Comparison of ENCODE assay signal across 8 mouse cellular contexts in the genomic region with DNA sequence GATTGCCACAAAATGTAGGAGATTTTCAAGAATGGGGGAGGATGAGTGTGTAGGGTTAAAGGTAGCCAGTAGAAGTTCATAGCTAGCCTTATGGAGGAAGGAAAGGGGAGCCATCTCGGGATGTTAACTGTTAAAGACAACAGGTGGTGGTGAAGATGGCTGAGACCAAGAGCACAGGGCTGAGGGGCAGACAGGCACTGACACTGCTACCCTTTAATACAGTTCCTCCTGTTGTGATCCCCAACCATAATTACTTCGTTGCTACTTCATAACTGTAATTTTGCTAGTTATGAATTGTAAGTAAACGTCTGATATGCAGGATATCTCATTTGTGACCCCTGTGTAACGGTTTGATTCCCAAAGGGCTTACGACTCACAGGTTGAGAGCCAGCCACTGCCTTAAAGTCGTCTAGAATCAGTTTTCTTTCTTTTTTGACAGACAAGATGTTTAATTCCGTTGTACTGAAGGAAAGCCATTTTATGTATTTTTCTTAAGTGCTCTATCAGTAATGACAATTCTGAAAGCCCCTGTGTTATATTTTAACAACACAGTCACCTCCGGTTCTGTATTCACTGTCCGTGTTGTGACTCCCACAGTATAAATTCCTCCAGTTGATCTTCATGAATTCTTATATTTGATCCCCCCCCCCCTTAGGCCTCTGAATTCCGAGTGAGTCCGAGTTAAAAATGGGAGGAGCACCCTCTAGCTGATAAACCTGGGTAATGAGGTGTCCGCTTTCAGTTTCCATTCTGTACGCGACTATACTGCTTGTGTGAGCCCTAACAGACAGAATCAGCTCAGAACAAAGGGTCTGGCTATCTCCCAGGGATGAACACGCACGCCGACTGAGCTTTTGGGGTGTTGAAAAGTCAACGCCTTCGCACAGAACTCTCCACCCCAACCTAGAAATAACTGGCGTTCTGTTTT. TPM values are rescaled to one million over a fixed set of nuclear protein-coding genes. Genes with fewer than 3 reads are reported as not detected.
DNase-seq lines count a peak whose midpoint lies in the region; ATAC-seq and TF ChIP-seq lines count a peak whose summit lies in the region.

No protein-coding gene starts in this region.

- H3K9ac ChIP-seq in heart, embryonic 16.5 days (ENCODE audit: low read length) = peak overlapping the region; percentile 87
- H3K9ac ChIP-seq in ES-E14 (ENCODE audit: insufficient read depth, low read depth, low read length, poor library complexity, severe bottlenecking) = peak overlapping the region; percentile 80
- peak overlapping the region; percentile 94 for H3K9ac ChIP-seq in liver, embryonic 12.5 days

- peaks cover 23% of the 10 kb centered on the region for H3K36me3 ChIP-seq in heart, embryonic 16.5 days (ENCODE audit: control insufficient read depth, insufficient read depth)
- H3K36me3 ChIP-seq in ES-E14 (ENCODE audit: control insufficient read depth, insufficient read depth, low read length, poor library complexity, severe bottlenecking) = peaks cover 23% of the 10 kb centered on the region
- peaks cover 38% of the 10 kb centered on the region for H3K36me3 ChIP-seq in forebrain, embryonic 10.5 days (replicated peaks)
- H3K36me3 ChIP-seq in liver, embryonic 12.5 days = peaks cover 32% of the 10 kb centered on the region
- H3K36me3 ChIP-seq in small intestine, adult 2 months (ENCODE audit: control insufficient read depth, insufficient read depth, low read length) = peaks cover 25% of the 10 kb centered on the region

- in situ Hi-C loops in ES-E14 (cut with MboI; ENCODE audit: low sequenced_read_pairs in 2 of 2, unreplicated experiment in 2 of 2) = no loop called here

- WGBS in heart, embryonic 16.5 days = 11% methylated on average over 20 of the region's 20 CpGs
- 23% methylated on average over 20 of the region's 20 CpGs for WGBS in forebrain, embryonic 10.5 days
- WGBS in liver, embryonic 12.5 days (ENCODE audit: insufficient replicate concordance) = 12% methylated on average over 20 of the region's 20 CpGs
- 8% methylated on average over 20 of the region's 20 CpGs for WGBS in small intestine, adult 2 months

- no peaks in the 10 kb centered on the region for H3K9me3 ChIP-seq in heart, embryonic 16.5 days (replicated peaks; ENCODE audit: control insufficient read depth, low read length)
- H3K9me3 ChIP-seq in ES-E14 (ENCODE audit: control insufficient read depth, insufficient read depth, low read depth, low read length) = no peaks in the 10 kb centered on the region
- no peaks in the 10 kb centered on the region for H3K9me3 ChIP-seq in forebrain, embryonic 10.5 days
- no peaks in the 10 kb centered on the region for H3K9me3 ChIP-seq in liver, embryonic 12.5 days (replicated peaks)

- peak overlapping the region; percentile 99 for H3K4me2 ChIP-seq in heart, embryonic 16.5 days (ENCODE audit: low read depth, low read length)
- H3K4me2 ChIP-seq in liver, embryonic 12.5 days = peak overlapping the region; percentile 99

- TF ChIP-seq CTCF in small intestine, adult 2 months (IDR thresholded peaks at IDR 0.05; ENCODE audit: extremely low read depth, insufficient read length, insufficient replicate concordance, low read depth, low read length) = no peak

- H3K4me3 ChIP-seq in heart, embryonic 16.5 days (ENCODE audit: low read length) = peak overlapping the region; percentile 83
- peak overlapping the region; percentile 74 to 80 for H3K4me3 ChIP-seq in ES-E14 (ENCODE audit: insufficient read depth in 1 of 2, low read depth in 1 of 2, low read length in 2 of 2, poor library complexity in 1 of 2, severe bottlenecking in 1 of 2)
- peak overlapping the region; percentile 97 for H3K4me3 ChIP-seq in forebrain, embryonic 10.5 days
- peak overlapping the region; percentile 97 for H3K4me3 ChIP-seq in liver, embryonic 12.5 days
- peak overlapping the region; percentile 73 for H3K4me3 ChIP-seq in small intestine, adult 2 months (ENCODE audit: low read depth, low read length)

- no peak for DNase-seq in heart, adult 18-20 months
- no peak for DNase-seq in ES-E14 (ENCODE audit: low read depth, low spot score)
- DNase-seq in forebrain, embryonic 10.5 days (ENCODE audit: extremely low spot score, low spot score) = no peak
- DNase-seq in thymus, adult 18-20 months = no peak
- DNase-seq in embryo, embryonic 11 days = no peak

- H3K4me1 ChIP-seq in heart, embryonic 16.5 days (ENCODE audit: control insufficient read depth, insufficient read depth, low read length) = peaks cover 19% of the 10 kb centered on the region
- H3K4me1 ChIP-seq in ES-E14 (ENCODE audit: control insufficient read depth in 2 of 2, insufficient read depth in 2 of 2, low read length in 2 of 2, poor library complexity in 1 of 2) = no peaks in the 10 kb centered on the region; a peak in 1 of 4 replicates
- peaks cover 35% of the 10 kb centered on the region for H3K4me1 ChIP-seq in forebrain, embryonic 10.5 days
- peaks cover 41% of the 10 kb centered on the region for H3K4me1 ChIP-seq in liver, embryonic 12.5 days
- H3K4me1 ChIP-seq in small intestine, adult 2 months (ENCODE audit: control insufficient read depth, insufficient read depth, insufficient read length, low read length) = peaks cover 7% of the 10 kb centered on the region

- peak overlapping the region; percentile 99 for H3K27ac ChIP-seq in heart, embryonic 16.5 days (ENCODE audit: low read length)
- H3K27ac ChIP-seq in ES-E14 (ENCODE audit: insufficient read depth, low read depth, low read length, poor library complexity, severe bottlenecking) = peak overlapping the region; percentile 71
- peak overlapping the region; percentile 99 for H3K27ac ChIP-seq in forebrain, embryonic 10.5 days
- peak overlapping the region; percentile 99 for H3K27ac ChIP-seq in liver, embryonic 12.5 days
- H3K27ac ChIP-seq in small intestine, adult 2 months (ENCODE audit: insufficient read depth, low read depth, low read length) = peak overlapping the region; percentile 99

- ATAC-seq in heart, embryonic 16.5 days (replicated peaks; ENCODE audit: extremely low read depth, insufficient read depth, low FRiP score) = peak; percentile 42; the same call in 1 of the 2 replicates
- ATAC-seq in liver, embryonic 12.5 days = peak; percentile 51

- no peak for TF ChIP-seq POLR2A in small intestine, adult 2 months (IDR thresholded peaks at IDR 0.05; ENCODE audit: low read depth, low read length)

- H3K27me3 ChIP-seq in heart, embryonic 16.5 days (ENCODE audit: control insufficient read depth, insufficient read depth, low read length) = no peaks in the 10 kb centered on the region
- H3K27me3 ChIP-seq in forebrain, embryonic 10.5 days (ENCODE audit: poor library complexity, severe bottlenecking) = no peaks in the 10 kb centered on the region
- H3K27me3 ChIP-seq in liver, embryonic 12.5 days (replicated peaks) = no peaks in the 10 kb centered on the region
- no peaks in the 10 kb centered on the region for H3K27me3 ChIP-seq in small intestine, adult 2 months (ENCODE audit: control insufficient read depth, insufficient read depth, low read length)

TF ChIP-seq in ES-E14, 5 proteins besides CTCF, POLR2A, EP300 and RAD21:
- no peak for TF ChIP-seq ZC3H11A (IDR thresholded peaks at IDR 0.05; ENCODE audit: borderline replicate concordance, low read depth, low read length)
- no peak for TF ChIP-seq ZNF384 (IDR thresholded peaks at IDR 0.05; ENCODE audit: low read depth, low read length)
- no peak for TF ChIP-seq HCFC1 (IDR thresholded peaks at IDR 0.05; ENCODE audit: borderline replicate concordance, insufficient read depth, low read length)
- TF ChIP-seq MAFK (IDR thresholded peaks at IDR 0.05; ENCODE audit: insufficient read depth, low read depth, low read length) = no peak
- no peak for TF ChIP-seq CHD2 (IDR thresholded peaks at IDR 0.05; ENCODE audit: low read depth, low read length)

RNA-seq across cellular contexts. Expression of gene Syvn1, which starts 0.7 kb away (rescaled TPM):
- 15.8 and 18.6 TPM in 2 replicates for polyA plus RNA-seq in heart, embryonic 16.5 days (2015; fragmentation: Nextera tagmentation; extraction: Ambion mirVana)
- 10 to 100 TPM; 21.1 to 21.3 TPM for total RNA-seq in heart, adult 18-20 months (2021)
- total RNA-seq in ES-E14 (2012; rRNA removed) = 29.6 and 41.4 TPM in 2 replicates
- polyA plus RNA-seq in forebrain, embryonic 10.5 days (2016; fragmentation: Nextera tagmentation; extraction: Ambion mirVana) = 30.8 and 32.2 TPM in 2 replicates
- 17.4 and 19.4 TPM in 2 replicates for polyA plus RNA-seq in liver, embryonic 12.5 days (2016; fragmentation: Nextera tagmentation; extraction: Ambion mirVana)
- polyA plus RNA-seq in small intestine, adult 2 months (2012; rRNA removed) = 70.9 and 103 TPM in 2 replicates

RNA-seq across cellular contexts. Expression of gene Mrpl49, which starts 12.0 kb away (rescaled TPM):
- 60.4 and 67.4 TPM in 2 replicates for polyA plus RNA-seq in heart, embryonic 16.5 days (2015; fragmentation: Nextera tagmentation; extraction: Ambion mirVana)
- total RNA-seq in heart, adult 18-20 months (2021) = 10 to 100 TPM; 42.2 to 47.2 TPM
- 55.9 and 62.7 TPM in 2 replicates for total RNA-seq in ES-E14 (2012; rRNA removed)
- polyA plus RNA-seq in forebrain, embryonic 10.5 days (2016; fragmentation: Nextera tagmentation; extraction: Ambion mirVana) = 89.4 and 92.1 TPM in 2 replicates
- 58.0 and 62.7 TPM in 2 replicates for polyA plus RNA-seq in liver, embryonic 12.5 days (2016; fragmentation: Nextera tagmentation; extraction: Ambion mirVana)
- 7.6 and 14.8 TPM in 2 replicates for polyA plus RNA-seq in small intestine, adult 2 months (2012; rRNA removed)

RNA-seq across cellular contexts. Expression of gene Fau, which starts 12.0 kb away (rescaled TPM):
- polyA plus RNA-seq in heart, embryonic 16.5 days (2015; fragmentation: Nextera tagmentation; extraction: Ambion mirVana) = 354 and 453 TPM in 2 replicates
- 100 to 1,000 TPM; 613 to 618 TPM for total RNA-seq in heart, adult 18-20 months (2021)
- 1,469 and 1,510 TPM in 2 replicates for total RNA-seq in ES-E14 (2012; rRNA removed)
- polyA plus RNA-seq in forebrain, embryonic 10.5 days (2016; fragmentation: Nextera tagmentation; extraction: Ambion mirVana) = 829 and 865 TPM in 2 replicates
- polyA plus RNA-seq in liver, embryonic 12.5 days (2016; fragmentation: Nextera tagmentation; extraction: Ambion mirVana) = 699 and 700 TPM in 2 replicates
- polyA plus RNA-seq in small intestine, adult 2 months (2012; rRNA removed) = 1,660 and 2,469 TPM in 2 replicates

RNA-seq across cellular contexts. Expression of gene Znhit2, which starts 15.4 kb away (rescaled TPM):
- polyA plus RNA-seq in heart, embryonic 16.5 days (2015; fragmentation: Nextera tagmentation; extraction: Ambion mirVana) = 21.8 and 24.7 TPM in 2 replicates
- 10 to 100 TPM; 11.1 to 11.2 TPM for total RNA-seq in heart, adult 18-20 months (2021)
- total RNA-seq in ES-E14 (2012; rRNA removed) = 18.2 and 23.2 TPM in 2 replicates
- 35.1 and 38.7 TPM in 2 replicates for polyA plus RNA-seq in forebrain, embryonic 10.5 days (2016; fragmentation: Nextera tagmentation; extraction: Ambion mirVana)
- 31.1 and 31.8 TPM in 2 replicates for polyA plus RNA-seq in liver, embryonic 12.5 days (2016; fragmentation: Nextera tagmentation; extraction: Ambion mirVana)
- 56.8 and 78.1 TPM in 2 replicates for polyA plus RNA-seq in small intestine, adult 2 months (2012; rRNA removed)

RNA-seq across cellular contexts. Expression of gene Tm7sf2, which starts 22.5 kb away (rescaled TPM):
- polyA plus RNA-seq in heart, embryonic 16.5 days (2015; fragmentation: Nextera tagmentation; extraction: Ambion mirVana) = 6.6 and 8.7 TPM in 2 replicates
- total RNA-seq in heart, adult 18-20 months (2021) = 1 to 10 TPM; 2.1 to 3.0 TPM
- 14.0 and 23.2 TPM in 2 replicates for total RNA-seq in ES-E14 (2012; rRNA removed)
- polyA plus RNA-seq in forebrain, embryonic 10.5 days (2016; fragmentation: Nextera tagmentation; extraction: Ambion mirVana) = 31.0 and 32.2 TPM in 2 replicates
- 30.0 and 31.4 TPM in 2 replicates for polyA plus RNA-seq in liver, embryonic 12.5 days (2016; fragmentation: Nextera tagmentation; extraction: Ambion mirVana)
- polyA plus RNA-seq in small intestine, adult 2 months (2012; rRNA removed) = 30.6 and 49.4 TPM in 2 replicates
